Mouse (Mus musculus) layer of hippocampus, adult 2 months (tissue): ENCODE measurements around the gene Cldn24. TPM values are rescaled to one million over a fixed set of nuclear protein-coding genes. Genes with fewer than 3 reads are reported as not detected.
A peak's percentile ranks its signal among the peaks of the same experiment; 100 is the strongest.

Experiments
- DNase-seq, 2 experiments: peaks; one replicate each; pipeline ENCODE4 v3.0.0; 2022; ENCODE audit warnings: low spot score in 2 of 2
- H3K27ac ChIP-seq: fragments of 200-600 bp; 2 replicates; pipeline ENCODE4 v1.8.1; 2022
- H3K4me3 ChIP-seq: fragments of 200-600 bp; 2 replicates; pipeline ENCODE4 v1.8.1; 2022; ENCODE audit warnings: mild to moderate bottlenecking
- CTCF ChIP-seq: fragments of 200-600 bp; conservative IDR thresholded peaks from 2 replicates; pipeline ENCODE4 v1.8.1; 2022; ENCODE audit warnings: antibody characterized with exemption, mild to moderate bottlenecking, moderate library complexity
- total RNA-seq, 2 experiments: library from RNA; stranded (reverse); gene quantifications; 2 replicates each; pipeline ENCODE4 v1.2.3; 2021

Cldn24 gene
- total RNA-seq, 2 experiments from 2014 or later: not detected

DNA sequence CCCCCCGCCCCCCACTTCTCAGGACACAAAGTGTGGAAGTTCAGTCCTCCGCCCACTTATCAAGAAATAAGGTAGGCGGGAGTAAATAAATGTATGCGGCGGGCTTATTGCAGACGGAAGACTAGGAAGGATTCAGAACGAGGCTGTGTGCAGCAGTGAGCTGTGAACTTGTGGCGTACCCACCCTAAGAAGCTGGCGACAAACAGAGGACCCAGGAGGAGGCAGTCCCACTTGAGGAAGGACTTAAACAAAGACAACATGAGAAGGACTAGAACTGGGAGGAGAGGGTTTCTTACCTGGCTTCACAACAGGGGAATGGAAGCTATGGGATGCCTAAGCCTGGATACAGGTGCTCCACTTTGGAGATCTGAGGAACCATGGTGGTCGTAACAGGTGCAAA lies 21.7 kb downstream of the Cldn24 start:
- no peak overlapping the region for H3K4me3 ChIP-seq
- H3K27ac ChIP-seq: no peak overlapping the region
- no peak for TF ChIP-seq CTCF
- DNase-seq: no peak

DNA sequence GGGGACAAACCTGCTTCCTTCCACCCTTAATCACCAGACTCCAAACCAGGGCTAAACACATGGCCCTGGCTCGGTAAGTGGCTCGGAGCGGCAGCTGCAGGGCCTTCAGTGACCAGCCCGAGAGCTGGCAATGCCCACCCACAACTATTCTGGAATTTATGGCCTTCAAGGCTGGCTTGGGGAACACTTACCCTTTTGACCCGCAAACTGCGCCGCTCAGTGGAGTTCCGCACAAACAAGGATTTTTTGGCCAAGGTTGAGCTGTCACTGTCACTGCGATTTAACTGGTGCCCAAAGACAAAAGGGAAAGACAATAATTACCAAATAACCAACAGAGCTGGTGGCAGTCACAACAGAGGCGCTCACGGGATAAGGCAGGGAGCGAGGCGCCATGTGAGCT lies 24.0 kb downstream of the Cldn24 start:
- Histone ChIP-seq H3K4me3 (no peak overlapping the region), H3K27ac (no peak overlapping the region)
- DNase-seq: no peak
- no peak for TF ChIP-seq CTCF

DNA sequence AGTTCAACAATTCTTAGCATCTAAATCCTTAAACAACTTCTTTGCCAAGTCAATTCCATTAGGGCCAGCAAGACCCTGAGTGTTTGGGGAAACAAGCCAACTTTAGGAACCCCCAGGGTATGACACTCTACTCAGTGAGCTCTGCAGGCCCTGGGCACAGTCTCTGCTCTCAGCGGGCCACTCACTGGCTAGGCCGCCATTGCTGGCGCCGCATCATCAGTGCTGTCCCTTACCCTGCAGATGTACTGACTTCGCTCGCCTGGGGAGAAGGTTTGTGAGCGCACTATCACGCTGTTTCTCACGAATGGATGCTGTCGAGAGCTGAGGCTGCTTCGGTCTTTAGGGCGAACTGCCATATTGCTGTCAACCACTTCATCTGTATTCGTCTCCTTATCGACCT lies 25.2 kb downstream of the Cldn24 start:
- Histone ChIP-seq H3K27ac (no peak overlapping the region), H3K4me3 (no peak overlapping the region)
- no peak for TF ChIP-seq CTCF
- no peak for DNase-seq

DNA sequence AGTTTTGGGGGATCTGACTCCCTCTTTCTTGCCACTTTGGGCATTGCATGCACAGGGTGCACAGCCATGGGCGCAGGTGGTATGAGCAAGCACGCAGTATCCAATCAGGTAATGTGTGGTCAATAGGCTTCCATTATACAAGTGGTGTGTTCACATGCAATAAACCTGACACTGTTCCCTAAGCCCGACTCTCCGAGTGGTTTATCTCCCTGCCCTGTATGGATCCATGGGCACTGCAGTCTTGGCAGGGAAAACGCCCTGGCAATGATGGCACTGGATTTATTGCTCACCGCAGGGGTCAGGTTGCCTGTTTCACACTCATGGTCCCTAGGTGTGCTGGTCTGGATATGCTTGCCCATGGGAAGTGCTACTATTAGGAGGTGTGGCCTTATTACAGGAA lies 26.0 kb downstream of the Cldn24 start:
- Histone ChIP-seq H3K4me3 (no peak overlapping the region), H3K27ac (no peak overlapping the region)
- no peak for DNase-seq
- TF ChIP-seq CTCF: no peak

DNA sequence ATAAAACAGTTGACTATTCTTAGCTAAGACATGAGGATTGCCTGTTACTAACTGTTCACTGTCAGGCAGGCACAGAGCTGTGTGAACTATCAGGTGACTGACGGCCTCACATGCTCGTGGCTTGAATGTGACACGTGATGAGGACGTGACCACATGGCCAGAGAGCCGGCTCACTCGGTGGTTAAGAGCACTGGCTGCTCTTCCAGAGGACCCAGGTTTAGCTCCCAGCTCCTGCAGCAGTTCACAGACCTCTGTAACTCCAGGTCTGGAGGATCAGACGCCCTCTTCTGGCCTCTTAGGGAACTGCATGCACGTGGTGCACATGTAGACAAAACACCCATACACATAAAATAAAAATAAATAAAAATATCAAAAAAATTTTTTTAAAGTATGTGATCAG lies 27.9 kb downstream of the Cldn24 start:
- no peak for DNase-seq
- no peak overlapping the region for H3K4me3 ChIP-seq
- no peak overlapping the region for H3K27ac ChIP-seq
- peak; percentile 69 for TF ChIP-seq CTCF

DNA sequence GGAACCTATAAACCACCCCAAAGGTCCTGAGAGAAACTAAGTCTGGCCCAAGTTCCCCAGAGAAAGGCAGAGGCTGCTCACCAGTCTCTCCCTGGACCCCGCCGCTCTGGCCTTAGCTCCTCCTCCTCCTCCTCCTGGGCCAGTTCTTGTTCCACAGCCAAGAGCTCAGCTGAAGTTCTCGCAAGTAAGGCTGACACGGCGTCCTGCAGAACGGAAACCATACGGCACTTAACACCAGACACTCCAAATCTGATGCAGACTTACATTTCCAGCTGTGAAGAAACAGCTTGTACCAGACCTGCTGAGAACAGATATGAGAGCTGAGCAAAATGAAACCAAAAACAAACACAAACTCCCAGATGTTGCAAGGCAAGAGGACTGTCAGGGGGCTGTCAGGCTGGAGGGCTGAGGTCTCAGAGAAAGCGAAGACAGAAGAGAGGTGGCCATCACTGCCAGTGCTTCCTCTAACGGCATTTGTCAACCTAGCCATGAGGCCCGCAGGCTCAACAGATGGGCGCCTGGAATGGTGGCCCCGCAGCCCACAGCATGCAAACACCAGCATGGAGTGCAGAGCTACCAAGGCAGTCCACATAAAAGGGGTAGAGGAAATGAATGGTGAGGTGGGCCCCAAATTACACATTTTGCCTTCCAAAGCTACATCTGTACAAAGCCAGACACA lies 30.0 kb downstream of the Cldn24 start:
- no peak for TF ChIP-seq CTCF
- Histone ChIP-seq H3K4me3 (peak overlapping the region; percentile 22; the same call in 1 of the 2 replicates), H3K27ac (peak overlapping the region; percentile 51; the same call in 1 of the 2 replicates)
- DNase-seq: no peak

DNA sequence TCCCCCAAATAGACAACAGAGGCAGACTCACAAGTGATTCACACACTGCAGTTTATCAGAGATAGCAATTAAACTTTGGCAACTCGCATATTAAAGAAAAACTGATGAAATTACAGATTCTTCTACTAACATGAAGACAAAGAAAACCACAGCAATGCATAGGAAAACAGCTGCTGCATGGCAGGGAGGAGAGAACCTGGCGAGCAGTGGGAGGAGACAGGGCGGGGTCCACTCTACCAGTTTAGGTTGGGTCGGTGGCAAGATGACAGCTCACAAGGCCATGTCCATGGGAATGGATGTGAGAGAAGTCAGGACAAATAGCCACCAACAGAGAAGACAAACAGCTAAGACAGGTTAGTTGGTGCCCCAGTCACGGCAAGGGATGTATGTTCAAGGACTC lies 30.8 kb downstream of the Cldn24 start:
- no peak for TF ChIP-seq CTCF
- no peak overlapping the region for H3K4me3 ChIP-seq
- H3K27ac ChIP-seq: no peak overlapping the region
- no peak for DNase-seq

DNA sequence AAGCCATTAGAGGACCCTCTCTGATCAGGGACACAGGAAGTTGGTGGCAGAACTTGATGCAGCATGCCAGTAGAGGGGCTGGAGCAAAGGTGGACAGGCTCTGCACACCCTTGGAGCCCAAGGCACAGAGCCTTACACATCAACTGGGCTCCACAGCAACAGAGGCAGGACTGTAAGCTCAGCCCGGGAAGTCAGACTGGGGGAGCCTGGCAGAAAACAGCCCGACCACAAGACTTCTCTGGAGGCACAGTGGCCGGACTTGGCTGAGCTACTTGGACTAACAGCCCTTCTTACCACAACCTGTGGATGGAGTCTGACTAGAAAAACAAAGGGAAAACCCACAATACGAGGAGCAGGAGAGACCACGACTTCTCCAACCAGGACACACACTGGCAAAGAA lies 31.4 kb downstream of the Cldn24 start:
- H3K27ac ChIP-seq: no peak overlapping the region
- no peak for DNase-seq
- H3K4me3 ChIP-seq: no peak overlapping the region
- TF ChIP-seq CTCF: no peak

DNA sequence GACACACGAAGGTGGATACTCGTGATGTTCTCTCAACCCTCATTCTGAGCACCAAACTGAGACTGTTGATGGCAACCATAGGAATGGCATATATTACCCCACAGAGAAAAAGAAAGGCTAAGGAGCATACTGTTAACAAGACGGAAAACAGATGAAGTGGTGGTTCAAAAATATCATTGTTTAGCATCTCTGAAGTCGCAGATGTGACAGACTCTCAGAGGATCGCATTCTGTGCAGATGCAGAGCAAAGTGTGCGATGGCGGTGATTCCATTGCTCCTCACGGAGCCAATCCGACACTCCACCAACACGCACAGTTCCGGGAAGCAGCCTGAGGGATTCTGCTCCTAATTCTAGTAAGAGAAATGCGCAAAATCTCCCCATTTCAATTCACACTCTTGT lies 37.3 kb downstream of the Cldn24 start:
- no peak for TF ChIP-seq CTCF
- no peak for DNase-seq
- no peak overlapping the region for H3K4me3 ChIP-seq
- no peak overlapping the region for H3K27ac ChIP-seq

DNA sequence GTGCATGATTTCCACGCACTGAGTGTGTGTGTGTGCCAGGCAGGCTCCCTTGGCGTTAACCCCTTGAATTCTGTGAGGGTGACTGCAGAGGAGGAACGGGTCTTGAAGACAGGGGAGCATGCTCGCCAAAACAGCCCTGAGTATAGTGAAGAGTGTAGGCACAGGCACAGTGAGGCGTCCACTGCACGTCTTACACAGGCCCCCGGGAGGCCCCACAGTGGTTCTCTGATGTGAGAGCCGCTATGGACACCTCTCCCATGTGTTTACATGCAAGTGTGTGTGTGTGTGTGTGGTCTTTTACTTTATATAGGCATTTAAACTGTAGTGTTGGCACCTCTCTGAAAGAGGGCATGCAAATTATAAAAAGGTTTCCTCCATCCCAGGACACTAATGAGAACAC lies 44.6 kb downstream of the Cldn24 start:
- DNase-seq: no peak
- no peak for TF ChIP-seq CTCF
- Histone ChIP-seq H3K27ac (no peak overlapping the region), H3K4me3 (no peak overlapping the region)

DNA sequence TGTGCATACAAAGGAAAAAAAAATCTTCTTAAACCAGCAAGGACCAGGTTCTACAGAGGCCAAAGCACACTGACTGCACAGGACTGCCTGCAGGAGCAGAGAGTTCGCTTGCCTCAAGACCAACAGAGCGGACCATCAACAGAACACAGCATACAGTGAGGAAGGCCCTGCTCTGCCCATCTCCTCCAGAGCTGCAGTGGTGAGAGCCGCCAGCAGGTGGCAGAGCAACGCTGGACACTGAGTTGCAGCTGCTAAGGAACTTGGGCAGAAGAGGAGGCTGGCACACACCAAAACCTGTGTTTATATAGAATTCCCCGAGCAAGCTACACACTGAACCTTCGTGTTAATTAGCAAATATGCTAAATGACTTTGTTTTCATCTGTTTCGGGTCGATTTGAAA lies 45.1 kb downstream of the Cldn24 start:
- DNase-seq: peak; percentile 86 to 91
- TF ChIP-seq CTCF: peak; percentile 98
- no peak overlapping the region for H3K27ac ChIP-seq
- no peak overlapping the region for H3K4me3 ChIP-seq

Other genes starting within 250 kb of the Cldn24 start
- 10 to 100 TPM; 36.1 to 36.8 TPM for gene Ing2, start 146.6 kb upstream of the Cldn24 start, total RNA-seq
- 10 to 100 TPM; 14.3 to 17.2 TPM for gene Cdkn2aip, start 108.2 kb upstream of the Cldn24 start, total RNA-seq
- 1 to 10 TPM; 3.1 to 5.1 TPM for gene Cldn22, start 2.3 kb downstream of the Cldn24 start, total RNA-seq
- gene Wwc2, start 168.8 kb downstream of the Cldn24 start, total RNA-seq: 10 to 100 TPM; 27.0 to 28.2 TPM